In genomic region chr7:129778842-129779421, GRCm38 (mm10) we compare ENCODE assay signal across 10 mouse cellular contexts.
DNase-seq lines count a peak whose midpoint lies in the region; ATAC-seq and TF ChIP-seq lines count a peak whose summit lies in the region.
"Had no signal": no experiment of that assay in that cellular context is flagged by ENCODE, and none has a peak within 500 bp of the region (broad histone marks: within the 10 kb centered on the region; RNA-seq: fewer than 3 reads in every experiment).

No protein-coding gene starts in this region.

- 60% methylated on average over 13 of the region's 13 CpGs for WGBS in kidney, embryonic 16.5 days
- WGBS in hindbrain, embryonic 14.5 days, result 6% methylated on average over 13 of the region's 13 CpGs
- 57% methylated on average over 13 of the region's 13 CpGs for WGBS in midbrain, embryonic 10.5 days
- WGBS in stomach, postnatal 0 days, result 48% methylated on average over 13 of the region's 13 CpGs
- 69% methylated on average over 13 of the region's 13 CpGs for WGBS in liver, postnatal 0 days (ENCODE audit: insufficient replicate concordance)

- no peaks in the 10 kb centered on the region for H3K27me3 ChIP-seq in kidney, embryonic 16.5 days (ENCODE audit: insufficient read depth, low read length)
- peaks cover 24% of the 10 kb centered on the region for H3K27me3 ChIP-seq in hindbrain, embryonic 14.5 days (ENCODE audit: control insufficient read depth, insufficient read depth, low read length)
- H3K27me3 ChIP-seq in midbrain, embryonic 10.5 days (ENCODE audit: low read depth, poor library complexity, severe bottlenecking), result peaks cover 93% of the 10 kb centered on the region
- no peaks in the 10 kb centered on the region for H3K27me3 ChIP-seq in stomach, postnatal 0 days (ENCODE audit: control insufficient read depth, insufficient read depth, low read length)
- no peaks in the 10 kb centered on the region; the same call in 1 of the 2 replicates for H3K27me3 ChIP-seq in liver, postnatal 0 days (ENCODE audit: insufficient read depth, low read length)
- H3K27me3 ChIP-seq: heart, embryonic 15.5 days had no signal

- H3K27ac ChIP-seq in kidney, embryonic 16.5 days (ENCODE audit: low read length), result peak overlapping the region; percentile 37; the same call in 1 of the 2 replicates
- H3K27ac ChIP-seq in hindbrain, embryonic 14.5 days, result peak overlapping the region; percentile 71
- H3K27ac ChIP-seq in midbrain, embryonic 10.5 days (replicated peaks), result peak overlapping the region; percentile 3; the same call in 1 of the 2 replicates
- no peak overlapping the region for H3K27ac ChIP-seq in stomach, postnatal 0 days (replicated peaks)
- no peak overlapping the region for H3K27ac ChIP-seq in liver, postnatal 0 days (ENCODE audit: low read depth)
- H3K27ac ChIP-seq: heart, embryonic 15.5 days had no signal

- no peak for ATAC-seq in kidney, embryonic 16.5 days (ENCODE audit: low FRiP score, low TSS enrichment)
- peak; percentile 91 for ATAC-seq in hindbrain, embryonic 14.5 days (ENCODE audit: low FRiP score)
- peak; percentile 28; the same call in 1 of the 2 replicates for ATAC-seq in stomach, postnatal 0 days (ENCODE audit: low FRiP score, low TSS enrichment)
- no peak for ATAC-seq in liver, postnatal 0 days

- no peak overlapping the region for H3K4me3 ChIP-seq in kidney, embryonic 16.5 days (ENCODE audit: low read length)
- H3K4me3 ChIP-seq in hindbrain, embryonic 14.5 days (replicated peaks; ENCODE audit: low read length), result no peak overlapping the region
- no peak overlapping the region for H3K4me3 ChIP-seq in midbrain, embryonic 10.5 days
- no peak overlapping the region for H3K4me3 ChIP-seq in stomach, postnatal 0 days (ENCODE audit: low read depth, low read length)
- no peak overlapping the region for H3K4me3 ChIP-seq in liver, postnatal 0 days (ENCODE audit: low read depth, low read length)
- H3K4me3 ChIP-seq: heart, embryonic 15.5 days had no signal

- no peak overlapping the region for H3K4me2 ChIP-seq in kidney, embryonic 16.5 days (replicated peaks; ENCODE audit: low read depth, low read length)
- peak overlapping the region; percentile 26 for H3K4me2 ChIP-seq in hindbrain, embryonic 14.5 days (replicated peaks)
- H3K4me2 ChIP-seq in stomach, postnatal 0 days (replicated peaks; ENCODE audit: low read depth), result no peak overlapping the region
- no peak overlapping the region for H3K4me2 ChIP-seq in liver, postnatal 0 days (ENCODE audit: low read depth, low read length)
- H3K4me2 ChIP-seq: heart, embryonic 15.5 days; lung, embryonic 14.5 days had no signal

- no peak overlapping the region for H3K9ac ChIP-seq in kidney, embryonic 16.5 days (replicated peaks; ENCODE audit: low read length)
- peak overlapping the region; percentile 2 for H3K9ac ChIP-seq in hindbrain, embryonic 14.5 days
- H3K9ac ChIP-seq in stomach, postnatal 0 days (ENCODE audit: low read length), result 0 out of 2 replicates have a peak overlapping the region, but pooled peaks have one; percentile 13
- no peak overlapping the region for H3K9ac ChIP-seq in liver, postnatal 0 days (replicated peaks)
- H3K9ac ChIP-seq: heart, embryonic 15.5 days; lung, embryonic 14.5 days had no signal

- no peak for DNase-seq in kidney, postnatal 36 days
- DNase-seq in hindbrain, embryonic 14.5 days (ENCODE audit: low spot score), result peak; percentile 75
- DNase-seq in midbrain, embryonic 10.5 days (ENCODE audit: low spot score), result peak; percentile 29
- no peak for DNase-seq in stomach, postnatal 0 days (ENCODE audit: low spot score)
- DNase-seq in urinary bladder, postnatal 14 days (ENCODE audit: low spot score), result no peak
- no peak for DNase-seq in thymus, postnatal 10 days (ENCODE audit: low spot score in 2 of 2)
- DNase-seq in liver, postnatal 0 days, result no peak
- DNase-seq: lung, embryonic 14.5 days had no signal

- TF ChIP-seq CTCF in stomach, postnatal 0 days (IDR thresholded peaks at IDR 0.05; ENCODE audit: low read depth), result no peak
- no peak for TF ChIP-seq CTCF in liver, postnatal 0 days (IDR thresholded peaks at IDR 0.05; ENCODE audit: low read depth)

- H3K9me3 ChIP-seq in kidney, embryonic 16.5 days (ENCODE audit: low read length), result no peaks in the 10 kb centered on the region
- H3K9me3 ChIP-seq in hindbrain, embryonic 14.5 days (ENCODE audit: control insufficient read depth, low read length), result no peaks in the 10 kb centered on the region
- no peaks in the 10 kb centered on the region for H3K9me3 ChIP-seq in midbrain, embryonic 10.5 days (replicated peaks)
- H3K9me3 ChIP-seq in stomach, postnatal 0 days (ENCODE audit: control insufficient read depth, low read length), result no peaks in the 10 kb centered on the region
- H3K9me3 ChIP-seq in liver, postnatal 0 days (ENCODE audit: low read length), result no peaks in the 10 kb centered on the region
- H3K9me3 ChIP-seq: heart, embryonic 15.5 days had no signal

- H3K4me1 ChIP-seq in kidney, embryonic 16.5 days (ENCODE audit: insufficient read depth, low read length), result peaks cover 11% of the 10 kb centered on the region; the same call in 1 of the 2 replicates
- peaks cover 21% of the 10 kb centered on the region for H3K4me1 ChIP-seq in hindbrain, embryonic 14.5 days (replicated peaks; ENCODE audit: control insufficient read depth, insufficient read depth, low read length)
- peaks cover 37% of the 10 kb centered on the region for H3K4me1 ChIP-seq in midbrain, embryonic 10.5 days
- H3K4me1 ChIP-seq in stomach, postnatal 0 days (replicated peaks; ENCODE audit: control insufficient read depth, insufficient read depth), result peaks cover 5% of the 10 kb centered on the region
- H3K4me1 ChIP-seq in liver, postnatal 0 days (ENCODE audit: insufficient read depth), result no peaks in the 10 kb centered on the region

- TF ChIP-seq EP300 in stomach, postnatal 0 days (optimal IDR thresholded peaks at IDR 0.05), result no peak
- TF ChIP-seq EP300 in liver, postnatal 0 days (IDR thresholded peaks at IDR 0.05; ENCODE audit: low read depth), result no peak

- H3K36me3 ChIP-seq in kidney, embryonic 16.5 days (ENCODE audit: insufficient read depth, low read length), result no peaks in the 10 kb centered on the region
- H3K36me3 ChIP-seq in hindbrain, embryonic 14.5 days (replicated peaks; ENCODE audit: control insufficient read depth, insufficient read depth), result no peaks in the 10 kb centered on the region
- no peaks in the 10 kb centered on the region for H3K36me3 ChIP-seq in midbrain, embryonic 10.5 days
- no peaks in the 10 kb centered on the region for H3K36me3 ChIP-seq in stomach, postnatal 0 days (ENCODE audit: control insufficient read depth, insufficient read depth, low read length)
- H3K36me3 ChIP-seq in liver, postnatal 0 days (replicated peaks; ENCODE audit: insufficient read depth, low read length), result no peaks in the 10 kb centered on the region
- H3K36me3 ChIP-seq: heart, embryonic 15.5 days had no signal

Comparison
In these comparisons a context has a peak if more than half of its experiments do, and no peak if none do; other contexts are left out.
1. ATAC-seq: peak in hindbrain, embryonic 14.5 days (single experiment) and stomach, postnatal 0 days (single experiment); none in kidney, embryonic 16.5 days (single experiment) and liver, postnatal 0 days (single experiment).
2. H3K27ac ChIP-seq: peak in kidney, embryonic 16.5 days (single experiment), hindbrain, embryonic 14.5 days (single experiment) and midbrain, embryonic 10.5 days (single experiment); none in stomach, postnatal 0 days (single experiment) and liver, postnatal 0 days (single experiment).
3. H3K9ac ChIP-seq: peak in hindbrain, embryonic 14.5 days (single experiment) and stomach, postnatal 0 days (single experiment); none in kidney, embryonic 16.5 days (single experiment) and liver, postnatal 0 days (single experiment).
4. DNase-seq: peak in hindbrain, embryonic 14.5 days (single experiment) and midbrain, embryonic 10.5 days (single experiment); none in kidney, postnatal 36 days (0 of 2), stomach, postnatal 0 days (single experiment), urinary bladder, postnatal 14 days (single experiment), thymus, postnatal 10 days (0 of 2) and liver, postnatal 0 days (single experiment).